Mouse (Mus musculus) kidney, adult 11 months (tissue): Measurements from ENCODE around the gene Rngtt.
"Not testable (repeated sequence)": the region's sequence is repeated elsewhere in the genome, so short reads cannot be mapped to it uniquely, and the experiment has no call there.

ENCODE experiments used
- DNase-seq: peaks from one replicate; pipeline ENCODE4 v3.0.0; 2022

Rngtt gene

DNA sequence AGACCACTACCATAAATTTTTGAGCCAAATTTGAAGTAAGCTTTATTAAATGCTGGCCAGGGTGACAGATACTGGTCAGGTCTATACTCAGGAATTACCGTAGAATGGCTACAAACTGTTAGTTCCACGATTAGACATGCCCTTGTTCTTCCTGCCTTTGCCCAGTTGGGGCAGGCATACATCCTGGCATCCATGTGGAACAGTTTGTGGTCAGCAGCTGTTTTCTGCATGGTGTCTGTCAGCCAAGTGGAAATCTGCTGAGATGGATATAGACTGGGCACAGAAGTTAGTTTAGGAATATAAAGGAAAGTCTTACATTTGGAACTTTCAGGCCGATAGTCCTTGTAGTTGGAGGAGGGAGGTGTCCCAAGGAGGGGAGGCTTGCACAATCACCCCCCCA is 136.8 kb downstream of the Rngtt start:
- no peak for DNase-seq

DNA sequence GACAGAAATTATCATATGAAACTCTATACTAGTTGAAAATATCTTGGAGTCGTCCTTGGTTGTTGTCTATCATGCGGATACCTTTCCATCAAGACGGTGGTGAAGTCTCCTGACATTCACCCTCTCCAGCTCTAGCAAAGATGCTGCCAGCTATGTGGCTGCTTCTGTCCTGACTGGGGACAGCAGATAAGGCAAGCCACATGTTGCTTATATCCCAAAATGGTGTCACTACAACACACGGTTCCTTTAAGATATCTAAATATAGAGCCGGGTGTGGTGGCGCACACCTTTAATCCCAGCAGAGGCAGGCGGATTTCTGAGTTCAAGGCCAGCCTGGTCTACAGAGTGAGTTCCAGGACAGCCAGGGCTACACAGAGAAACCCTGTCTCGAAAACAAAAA is 140.2 kb downstream of the Rngtt start:
- not testable (repeated sequence) for DNase-seq

DNA sequence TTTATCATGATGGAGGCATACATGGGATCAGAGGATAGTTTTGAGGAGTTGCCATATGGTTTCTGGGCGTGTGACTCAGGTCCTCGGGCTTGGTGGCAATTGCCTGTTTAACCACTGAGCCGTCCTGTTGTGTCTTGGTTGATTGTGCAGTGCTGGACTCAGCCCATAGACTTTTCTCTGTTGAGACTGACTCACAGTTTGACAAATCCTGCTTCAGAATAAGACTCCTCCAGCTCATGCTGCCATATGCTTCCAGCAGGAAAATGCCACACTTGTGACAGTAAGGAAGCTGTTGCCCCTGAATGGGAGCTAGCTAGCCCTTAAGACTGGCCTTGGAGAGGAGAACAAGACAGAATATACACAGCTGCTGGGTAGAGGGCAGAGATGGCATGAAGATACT is 149.7 kb downstream of the Rngtt start:
- DNase-seq = no peak

DNA sequence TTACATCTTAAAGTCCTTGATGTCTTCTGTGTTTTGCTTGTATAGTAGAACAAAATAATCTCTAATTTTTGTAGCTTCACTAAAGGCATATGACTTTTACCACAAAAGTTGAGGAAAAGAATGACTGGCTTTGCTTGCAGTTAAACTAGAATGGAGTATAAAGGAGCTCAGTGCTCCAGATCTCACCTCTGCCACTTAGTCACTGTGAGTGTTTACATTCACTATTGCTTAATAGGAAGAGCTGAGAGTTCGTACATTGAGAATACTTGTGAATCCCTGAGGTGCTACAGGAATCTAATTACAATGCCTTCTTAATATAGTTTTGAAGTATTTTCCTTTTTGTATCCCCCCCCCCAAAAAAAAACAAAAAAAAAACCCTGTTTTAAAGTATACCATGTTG is 154.3 kb downstream of the Rngtt start:
- DNase-seq = no peak

DNA sequence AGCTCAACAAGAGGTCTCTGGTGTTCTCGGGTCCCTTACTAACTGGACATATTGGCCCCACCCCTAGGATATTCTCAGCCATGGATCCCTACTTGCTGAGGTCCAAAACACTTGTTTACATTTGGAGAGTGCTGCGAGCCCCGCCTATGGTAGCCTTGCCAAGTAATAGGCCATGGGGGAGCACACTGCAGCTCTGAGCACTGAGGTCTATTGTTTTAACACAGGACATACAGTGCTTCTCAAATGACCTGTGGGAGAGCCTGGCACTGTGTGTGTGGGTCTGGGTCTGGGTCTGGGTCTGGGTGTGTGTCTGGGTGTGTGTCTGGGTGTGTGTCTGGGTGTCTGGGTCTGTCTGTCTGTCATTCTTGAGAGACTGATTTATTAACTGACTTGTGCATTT is 155.8 kb downstream of the Rngtt start:
- DNase-seq = no peak

DNA sequence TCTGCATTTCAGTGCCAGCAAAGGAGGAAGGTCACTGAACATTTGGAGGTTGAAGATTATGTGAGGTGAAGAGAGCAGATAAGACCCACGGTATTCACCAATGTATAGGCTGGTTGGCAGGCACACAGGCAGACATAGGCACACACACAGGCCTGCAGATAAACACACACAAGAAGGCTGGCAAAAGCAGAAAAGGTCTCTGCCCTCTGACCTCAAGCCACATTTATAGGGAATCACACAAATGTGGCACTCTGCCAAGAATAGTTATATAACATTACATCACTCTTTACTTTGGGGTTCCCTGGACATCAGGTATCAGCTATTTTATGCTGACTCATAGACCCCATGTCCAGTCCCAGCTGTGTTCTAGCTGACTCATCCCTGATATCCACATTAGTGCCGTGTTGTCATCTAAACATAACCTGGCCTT is 156.9 kb downstream of the Rngtt start:
- no peak for DNase-seq

DNA sequence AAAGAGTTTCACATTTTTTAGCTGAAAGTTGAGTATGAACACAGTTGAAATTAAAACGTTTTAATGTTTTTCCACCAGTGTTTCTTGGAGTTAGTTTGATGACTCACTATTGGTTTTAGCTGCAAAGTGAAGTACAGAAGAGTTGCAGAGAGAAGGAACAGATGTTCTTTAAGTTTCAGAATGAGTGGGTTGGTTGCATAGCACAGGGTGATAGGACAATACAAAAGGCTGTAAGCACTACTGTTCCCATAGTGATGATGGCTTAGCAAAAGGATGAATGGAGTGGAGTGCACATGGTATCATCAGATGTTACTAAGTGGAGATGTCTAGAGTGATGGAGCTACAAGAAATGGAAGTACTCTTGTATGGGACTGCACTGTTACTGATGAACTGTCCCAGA is 157.5 kb downstream of the Rngtt start:
- DNase-seq = no peak

DNA sequence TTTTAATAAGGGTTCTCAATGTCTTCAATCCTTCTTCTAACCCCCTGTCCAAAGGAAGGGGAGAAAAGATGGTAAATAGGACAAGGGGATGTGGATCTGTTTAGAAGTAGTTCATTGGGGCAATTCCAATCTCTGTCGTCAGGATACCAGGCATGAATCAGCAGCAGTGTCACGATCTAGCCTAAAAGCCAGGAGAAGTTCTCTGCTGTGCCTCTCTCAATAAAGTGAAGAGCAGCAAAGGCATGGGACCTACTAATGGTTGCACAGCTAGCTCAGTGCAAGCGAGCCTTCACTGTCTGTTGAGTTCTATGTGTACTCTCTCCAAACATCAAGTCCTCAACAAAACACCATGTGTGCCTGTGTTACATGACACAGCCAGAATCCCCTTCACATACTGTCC is 158.0 kb downstream of the Rngtt start:
- no peak for DNase-seq

DNA sequence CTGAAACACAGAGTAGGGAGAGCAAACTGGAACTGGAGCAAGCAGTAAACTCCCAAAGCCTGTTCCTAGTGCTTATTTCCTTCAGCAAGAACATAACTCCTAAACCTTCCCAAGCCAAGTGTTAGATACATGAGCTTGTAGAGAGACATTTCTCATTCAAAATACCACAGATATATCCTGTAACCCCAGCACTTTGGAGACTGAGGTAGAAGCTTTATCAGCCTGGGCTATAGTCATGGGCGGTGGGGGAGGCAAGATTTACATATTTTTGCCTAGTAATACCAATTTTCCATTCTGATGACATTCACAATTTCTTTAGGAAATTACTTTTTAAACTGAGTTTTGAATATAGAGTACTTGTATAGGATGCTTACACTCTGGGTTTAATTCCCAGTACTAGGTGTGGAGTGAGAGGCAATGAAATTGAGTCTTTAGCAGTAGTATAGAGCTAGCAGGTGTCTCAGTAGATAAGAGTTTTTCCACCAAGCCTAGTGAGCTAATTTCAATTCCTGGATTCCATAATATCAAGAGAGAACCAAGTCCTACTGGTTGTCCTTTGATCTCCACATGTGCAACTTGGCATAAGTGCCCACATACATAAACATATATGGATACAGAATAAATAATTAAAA is 160.7 kb downstream of the Rngtt start:
- DNase-seq = no peak

DNA sequence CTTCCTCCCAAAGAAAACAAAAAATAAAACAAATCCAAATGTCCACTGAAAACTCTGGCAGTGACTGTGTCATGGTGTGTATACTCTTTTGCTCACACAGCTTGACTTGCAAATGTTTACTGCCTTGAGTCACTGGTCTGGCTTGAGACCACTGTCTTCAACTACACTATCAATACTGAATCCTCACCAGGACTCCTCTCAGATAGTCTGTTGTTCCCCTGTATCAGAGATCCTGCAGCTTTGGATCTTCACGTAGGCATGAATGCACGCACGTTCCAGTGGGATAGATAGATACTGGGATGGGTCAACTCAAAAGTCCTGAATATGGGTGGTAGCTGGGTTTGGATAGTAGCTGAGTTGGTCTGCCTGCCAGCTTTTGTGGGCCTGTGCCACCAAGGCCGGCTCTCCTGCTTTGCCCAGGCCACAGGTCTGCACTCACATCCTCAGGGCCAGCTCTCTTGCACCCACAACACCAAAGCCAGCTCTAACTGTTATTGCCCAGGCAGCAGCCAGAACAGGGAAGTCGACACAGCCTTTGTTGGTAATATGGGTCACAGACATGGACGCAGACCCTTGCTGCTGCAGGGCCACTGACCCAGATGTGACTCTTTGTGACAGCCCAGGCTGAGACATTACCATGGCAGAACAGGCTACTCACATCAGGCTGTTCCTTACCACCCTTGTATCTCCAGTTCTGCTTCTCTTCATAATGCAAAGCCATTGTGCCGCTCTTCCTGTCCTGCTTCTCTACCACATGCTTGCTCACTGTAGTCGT is 168.1 kb downstream of the Rngtt start:
- no peak for DNase-seq

DNA sequence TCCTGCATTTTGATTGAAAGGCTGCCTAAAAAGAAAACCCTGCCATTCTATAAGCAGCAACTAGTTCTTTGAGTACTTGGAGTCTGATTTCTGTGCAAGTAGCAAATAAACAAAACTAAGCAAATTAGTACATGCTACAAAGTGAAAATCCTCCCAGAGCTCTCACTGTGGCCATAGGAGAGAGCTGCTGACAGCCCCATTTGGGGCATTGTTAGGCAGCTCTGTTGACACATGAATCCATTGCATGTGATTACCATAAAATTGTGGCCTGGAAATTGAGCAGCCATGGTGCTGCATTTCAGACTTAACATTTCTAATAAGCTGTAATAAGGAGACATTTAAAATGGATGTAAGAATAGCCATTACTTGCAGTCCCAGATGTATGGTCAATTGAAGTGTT is 171.6 kb downstream of the Rngtt start:
- no peak for DNase-seq

DNA sequence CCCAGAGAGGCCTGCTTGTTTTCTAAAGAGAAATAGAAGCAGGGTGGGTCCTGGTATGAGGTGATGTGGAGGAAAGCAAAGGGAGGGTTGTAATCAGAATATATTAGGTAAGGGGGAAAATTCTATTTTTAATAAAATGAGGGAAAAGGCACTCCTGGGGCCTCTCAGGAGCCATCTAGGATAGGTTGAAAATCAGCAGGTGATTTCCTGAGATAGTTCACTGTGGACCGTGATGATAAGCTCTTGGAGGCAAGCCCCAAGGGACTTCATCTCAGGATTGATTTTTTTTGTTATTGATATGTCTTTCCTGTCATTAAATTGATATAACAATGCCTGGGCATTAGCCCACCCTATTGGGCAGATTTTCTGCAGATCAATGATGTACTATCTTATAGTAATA is 175.9 kb downstream of the Rngtt start:
- DNase-seq = no peak

DNA sequence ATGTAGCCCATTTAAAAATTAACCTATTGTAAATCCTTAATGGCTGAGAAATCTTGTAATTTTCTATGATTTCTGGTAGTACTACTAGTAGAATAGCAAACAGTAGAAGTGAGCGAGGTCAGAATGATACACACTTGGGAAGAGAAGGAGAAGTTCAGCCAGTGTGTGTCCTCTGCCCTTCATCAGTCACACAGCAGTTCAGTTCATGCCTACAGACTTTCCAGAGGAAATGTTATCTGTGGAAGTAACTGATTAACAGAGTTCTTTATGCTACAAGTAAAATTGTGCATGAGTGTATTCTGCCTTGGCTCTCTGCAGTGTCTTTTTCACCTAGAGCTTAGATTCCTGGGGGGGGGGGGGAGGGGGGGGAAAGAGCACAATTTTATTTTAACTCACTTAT is 181.0 kb downstream of the Rngtt start:
- DNase-seq = no peak

DNA sequence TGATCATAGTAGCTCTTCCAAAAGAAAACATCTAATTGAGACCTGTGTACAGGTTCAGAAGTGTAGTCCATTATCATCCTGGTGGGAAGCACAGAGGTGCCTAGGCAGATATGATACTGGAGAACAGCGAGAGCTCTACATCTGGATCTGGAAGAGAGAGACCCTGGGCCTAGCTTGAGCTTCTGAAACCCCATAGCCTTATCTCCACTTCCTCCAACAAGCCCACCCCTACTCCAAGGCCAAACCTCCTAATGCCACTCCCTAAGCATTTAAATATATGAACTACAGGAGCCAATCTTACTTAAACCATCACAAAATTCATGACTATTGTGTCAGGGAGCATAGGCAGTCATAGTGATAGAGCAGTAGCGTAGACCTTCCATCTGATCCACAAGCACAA is 184.3 kb downstream of the Rngtt start:
- no peak for DNase-seq

DNA sequence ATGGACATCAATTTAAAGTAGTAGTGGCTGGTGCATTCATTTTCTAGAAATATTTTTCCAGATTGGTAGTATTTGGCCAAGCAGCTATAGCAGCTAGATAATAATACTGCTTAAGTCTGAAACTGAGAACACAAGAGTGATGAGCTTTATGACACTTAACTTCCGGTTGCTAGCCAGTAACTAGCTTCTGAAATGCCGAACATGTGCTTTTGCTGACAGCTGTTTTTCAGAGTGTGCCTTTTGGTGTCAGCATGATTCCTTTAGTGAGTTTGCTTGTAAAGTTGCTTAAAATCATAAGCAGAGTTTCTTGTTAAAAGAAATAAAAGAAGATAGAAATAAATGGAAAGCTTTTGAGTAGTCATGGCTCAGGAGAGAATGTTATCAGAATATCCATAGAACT is 186.9 kb downstream of the Rngtt start:
- no peak for DNase-seq

DNA sequence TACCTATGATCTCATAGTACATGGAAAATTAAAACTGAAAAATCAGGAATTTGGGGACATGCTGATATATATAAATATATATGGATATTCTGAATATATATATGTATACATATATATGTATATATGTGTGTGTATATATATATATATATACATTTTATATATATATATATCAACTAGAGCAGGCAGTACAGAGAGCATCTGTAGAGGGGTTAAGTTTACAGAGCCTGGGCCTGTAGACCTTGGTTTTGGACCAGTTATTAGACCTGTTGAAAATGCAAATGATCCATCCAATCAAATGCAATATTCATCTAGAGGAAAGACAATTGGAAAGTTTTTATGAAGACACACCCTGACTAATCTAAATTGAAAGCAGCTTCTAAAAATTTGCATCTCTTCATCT is 187.5 kb downstream of the Rngtt start:
- no peak for DNase-seq

DNA sequence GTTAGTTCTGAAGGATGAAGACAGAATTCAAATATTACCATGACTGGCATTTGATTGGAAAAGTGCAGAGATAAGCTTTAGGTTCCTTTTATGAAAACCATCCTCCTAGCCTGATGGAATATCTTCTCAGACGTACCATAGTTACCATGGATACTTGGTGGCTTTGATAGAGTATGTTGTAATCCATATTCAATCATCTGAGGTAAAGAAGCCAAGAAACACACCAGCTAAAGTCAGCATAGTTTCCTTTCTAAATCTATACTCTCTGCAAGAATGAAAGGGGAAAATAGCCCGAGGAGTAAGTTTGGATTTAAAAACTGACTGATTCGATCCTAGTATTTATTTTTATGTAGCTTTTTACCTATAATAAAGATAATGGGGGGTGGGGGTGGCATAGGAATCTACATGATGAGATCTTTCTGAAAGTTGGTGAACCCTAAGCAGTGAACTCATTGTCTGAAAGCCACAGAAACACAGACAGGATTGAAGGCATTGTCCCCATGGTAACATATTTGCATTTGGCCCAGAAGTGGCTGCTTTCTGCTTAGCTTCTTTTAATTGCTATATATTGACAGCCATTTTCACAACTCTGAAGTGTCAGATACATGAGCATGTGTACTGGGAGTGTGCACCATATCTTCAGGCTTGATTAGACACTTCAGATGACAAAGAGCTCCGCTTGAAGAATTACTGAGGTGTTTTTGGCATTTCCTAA is 188.2 kb downstream of the Rngtt start:
- no peak for DNase-seq

DNA sequence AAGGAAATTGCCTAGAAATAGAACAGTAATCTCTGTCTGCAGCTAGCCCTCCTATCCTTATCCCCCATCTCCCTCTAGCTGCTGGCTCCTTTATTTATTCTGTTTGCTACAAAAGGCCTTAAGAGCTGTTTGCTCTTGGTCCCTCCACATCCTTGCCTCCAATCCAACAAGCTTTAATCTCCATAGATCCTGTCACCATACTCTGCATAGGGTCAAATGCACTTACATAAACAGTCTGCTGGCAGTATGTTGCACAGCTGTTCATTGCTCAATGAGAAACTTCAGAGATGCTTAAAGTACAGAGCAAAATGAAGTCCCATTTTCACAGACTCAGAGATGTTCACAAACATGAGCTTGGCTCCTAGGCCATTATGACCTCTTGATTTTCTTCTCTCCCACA is 196.5 kb downstream of the Rngtt start:
- DNase-seq = no peak

DNA sequence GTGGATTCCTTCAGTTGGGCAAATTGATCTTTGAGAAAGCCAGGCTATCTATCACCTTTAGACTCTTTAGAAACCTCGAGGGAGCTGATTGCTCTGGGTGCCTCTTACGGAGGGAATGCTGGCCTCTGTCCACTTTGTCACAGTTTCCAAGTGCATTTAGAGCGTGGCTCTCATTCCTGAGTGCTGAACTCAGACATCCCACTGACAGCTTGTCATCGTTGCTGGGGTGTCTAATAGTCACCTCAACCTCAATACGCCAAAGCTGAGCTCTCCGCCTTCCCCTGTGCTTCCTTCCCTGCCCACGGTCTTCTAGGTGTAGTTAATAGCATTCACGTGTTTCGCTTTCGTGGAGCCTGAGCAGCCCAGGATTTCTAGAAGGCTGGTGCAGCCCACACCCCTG is 200.4 kb downstream of the Rngtt start:
- no peak for DNase-seq

DNA sequence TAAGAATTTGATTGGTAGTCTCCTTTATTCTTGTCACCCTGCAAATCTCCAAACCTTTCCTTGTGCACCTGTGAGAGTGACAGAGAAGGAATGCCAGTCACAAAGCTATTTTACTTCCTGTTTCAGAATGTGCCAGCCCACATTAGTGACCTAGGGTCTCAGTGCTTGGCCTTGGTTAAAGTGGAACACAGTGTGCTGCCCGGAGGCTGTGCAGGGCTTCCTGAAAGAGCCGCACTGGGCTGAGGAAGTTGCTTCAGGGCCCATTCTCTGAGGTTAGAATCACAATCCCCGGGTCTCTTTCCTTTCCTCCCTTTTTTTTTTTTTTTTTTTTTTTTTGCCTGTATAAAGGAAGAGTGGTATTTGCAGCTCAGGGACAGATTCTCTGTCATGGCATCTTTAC is 203.3 kb downstream of the Rngtt start:
- DNase-seq = no peak

DNA sequence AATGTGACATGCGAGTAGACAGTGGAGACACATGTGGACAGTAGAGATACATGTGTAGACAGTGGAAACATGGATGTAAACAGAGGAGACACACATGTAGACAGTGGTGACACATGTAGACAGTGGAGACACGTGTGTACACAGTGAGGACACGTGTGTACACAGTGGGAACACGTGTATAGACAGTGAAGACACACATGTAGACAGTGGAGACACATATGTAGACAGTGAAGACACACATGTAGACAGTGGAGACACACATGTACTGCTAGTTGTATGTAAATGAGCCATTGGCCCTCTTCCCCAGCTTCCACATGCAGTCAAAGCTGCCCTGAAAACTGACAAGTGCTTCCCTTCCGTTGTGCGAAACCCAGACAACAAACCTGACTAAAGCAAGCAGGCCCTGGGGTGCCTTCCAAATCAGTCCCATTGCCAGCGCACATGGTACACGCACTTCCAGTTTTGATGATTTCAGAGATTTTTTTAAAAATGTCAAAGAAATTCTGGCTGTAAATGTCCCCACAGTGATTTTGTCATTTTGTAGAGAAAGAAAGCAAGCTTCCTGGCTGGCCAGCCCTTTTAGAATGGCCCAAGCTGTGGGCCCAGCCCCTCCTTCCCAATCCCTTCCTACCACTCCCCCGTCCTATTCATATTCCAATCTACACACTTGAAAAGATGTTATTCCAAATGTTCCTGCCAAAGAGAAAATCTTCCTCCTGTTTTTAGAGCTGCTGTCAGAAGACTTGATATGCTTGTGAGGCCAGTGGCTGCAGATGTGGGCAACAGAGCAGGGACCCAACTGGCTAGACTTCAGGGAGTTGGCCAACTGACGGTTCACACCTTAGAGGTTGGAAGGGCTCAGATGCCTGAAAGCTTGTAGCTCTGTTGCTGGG is 204.2 kb downstream of the Rngtt start:
- DNase-seq = no peak

DNA sequence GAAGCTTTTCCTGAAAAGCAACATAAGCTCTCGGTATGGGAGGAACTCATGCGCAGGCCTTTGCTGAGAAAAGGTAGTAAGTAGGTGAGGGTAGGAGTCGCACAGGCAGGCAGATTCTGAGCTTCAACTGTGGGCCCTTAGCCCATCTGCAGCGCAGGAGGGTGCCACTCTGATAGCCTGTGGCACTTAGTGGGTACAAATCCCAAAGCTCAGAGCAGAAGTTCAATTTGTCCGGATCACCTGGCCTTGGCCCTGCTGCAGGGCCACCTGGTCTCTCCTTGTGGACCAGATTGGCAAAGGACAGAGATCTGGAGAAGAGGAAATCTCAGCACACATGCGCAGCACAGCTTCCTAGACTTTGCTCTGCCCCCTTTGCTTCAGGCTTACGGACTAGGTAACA is 210.1 kb downstream of the Rngtt start:
- DNase-seq = no peak

DNA sequence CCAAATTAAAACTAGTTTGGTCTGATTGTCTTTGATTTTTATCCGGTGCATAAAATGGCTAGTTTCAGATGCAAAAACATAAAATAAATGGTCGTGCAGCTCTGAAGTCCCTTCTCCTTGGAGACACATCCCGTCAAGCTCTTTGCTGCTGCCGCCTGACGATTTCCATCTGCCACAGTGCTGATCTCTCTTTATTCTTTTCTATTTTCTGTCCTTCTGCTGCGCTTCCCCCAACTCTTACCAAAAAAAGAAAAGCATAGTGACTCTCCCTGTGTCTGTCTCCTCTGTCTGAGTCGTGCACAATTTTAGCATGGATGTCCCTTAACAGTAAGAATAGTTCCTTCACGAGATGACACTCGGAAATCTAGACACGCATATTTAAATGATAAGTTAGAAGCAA is 210.8 kb downstream of the Rngtt start:
- DNase-seq = no peak
